Mouse (Mus musculus) lung, embryonic 15.5 days (tissue): ENCODE measurements around the gene Cpne1. TPM values are rescaled to one million over a fixed set of nuclear protein-coding genes. Genes with fewer than 3 reads are reported as not detected.

Experiments
- polyA plus RNA-seq: library from polyadenylated mRNA; unstranded; fragments of >200 nt; fragmentation: Nextera tagmentation; extraction: Ambion mirVana; gene quantifications from 2 replicates; pipeline ENCODE4 v1.2.1, GENCODE M21; 2015

The Cpne1 gene
- polyA plus RNA-seq, 1 experiment from 2014 or later, result 76.2 TPM

Other genes starting within 250 kb of the Cpne1 start
- gene Uqcc1, start 181.7 kb downstream of the Cpne1 start, polyA plus RNA-seq, result 65.9 and 75.6 TPM in 2 replicates
- not detected in 2 replicates for gene Gm15557, start 171.2 kb downstream of the Cpne1 start, polyA plus RNA-seq
- gene Gdf5, start 166.6 kb downstream of the Cpne1 start, polyA plus RNA-seq, result 0.34 and 0.57 TPM in 2 replicates
- 22.5 and 26.1 TPM in 2 replicates for gene Cep250, start 155.5 kb downstream of the Cpne1 start, polyA plus RNA-seq
- 0.88 and 1.8 TPM in 2 replicates for gene 6430550D23Rik, start 104.0 kb downstream of the Cpne1 start, polyA plus RNA-seq
- 224 and 226 TPM in 2 replicates for gene Ergic3, start 103.9 kb downstream of the Cpne1 start, polyA plus RNA-seq
- gene Fer1l4, start 59.0 kb downstream of the Cpne1 start, polyA plus RNA-seq, result not detected in 2 replicates
- 3.6 and 3.7 TPM in 2 replicates for gene Spag4, start 46.8 kb downstream of the Cpne1 start, polyA plus RNA-seq
- gene Rbm12, start within 50 bp of the Cpne1 start, polyA plus RNA-seq, result 25.5 and 27.2 TPM in 2 replicates
- gene Gm28036, start 15.1 kb upstream of the Cpne1 start, polyA plus RNA-seq, result 15.7 and 21.0 TPM in 2 replicates
- gene Romo1, start 32.1 kb upstream of the Cpne1 start, polyA plus RNA-seq, result 340 and 373 TPM in 2 replicates
- gene Nfs1, start 32.2 kb upstream of the Cpne1 start, polyA plus RNA-seq, result 42.5 TPM in 2 replicates
- 559 and 568 TPM in 2 replicates for gene Rbm39, start 68.3 kb upstream of the Cpne1 start, polyA plus RNA-seq
- 62.2 and 67.7 TPM in 2 replicates for gene Phf20, start 84.5 kb upstream of the Cpne1 start, polyA plus RNA-seq
- 3.7 and 4.0 TPM in 2 replicates for gene Cnbd2, start 200.3 kb upstream of the Cpne1 start, polyA plus RNA-seq
- 64.7 and 68.5 TPM in 2 replicates for gene Scand1, start 200.7 kb upstream of the Cpne1 start, polyA plus RNA-seq